Mouse (Mus musculus): ENCODE measurements around the gene Gm4216. TPM values are rescaled to one million over a fixed set of nuclear protein-coding genes. Genes with fewer than 3 reads are reported as not detected.

Gene Gm4216
- not detected for polyA plus RNA-seq (2014; fragmentation: Illumina TruSeq; extraction: RNeasy Lipid Tissue Mini Kit (QIAGEN cat#74804); ENCODE audit: low read depth, low replicate concordance)

GRCm38 (mm10) chr7:23019823-23020222 is at the start of gene Gm4216:
Gene Gm4216, minus strand, starts transcription at chr7:23019923.

GRCm38 (mm10) chr7:23067356-23067755 is 47.6 kb upstream of the Gm4216 start, which contains the start of gene Gm8720:
Gene Gm8720, minus strand, starts transcription at chr7:23067456.

GRCm38 (mm10) chr7:23055240-23055639 is 35.5 kb upstream of the Gm4216 start, which contains the start of gene Vmn1r163:
Gene Vmn1r163, plus strand, starts transcription at chr7:23055540.

GRCm38 (mm10) chr7:22984573-22984972 is 35.1 kb downstream of the Gm4216 start, which contains the start of gene Gm4214:
Gene Gm4214, minus strand, starts transcription at chr7:22984673.

Other genes starting within 250 kb of the Gm4216 start
- gene Vmn1r158, start 229.1 kb downstream of the Gm4216 start, polyA plus RNA-seq (2014; fragmentation: Illumina TruSeq; extraction: RNeasy Lipid Tissue Mini Kit (QIAGEN cat#74804); ENCODE audit: low read depth, low replicate concordance) = not detected
- gene Vmn1r159, start 176.3 kb downstream of the Gm4216 start, polyA plus RNA-seq (2014; fragmentation: Illumina TruSeq; extraction: RNeasy Lipid Tissue Mini Kit (QIAGEN cat#74804); ENCODE audit: low read depth, low replicate concordance) = not detected
- not detected for gene Vmn1r160, start 148.7 kb downstream of the Gm4216 start, polyA plus RNA-seq (2014; fragmentation: Illumina TruSeq; extraction: RNeasy Lipid Tissue Mini Kit (QIAGEN cat#74804); ENCODE audit: low read depth, low replicate concordance)
- gene Gm4214, start 35.2 kb downstream of the Gm4216 start, polyA plus RNA-seq (2014; fragmentation: Illumina TruSeq; extraction: RNeasy Lipid Tissue Mini Kit (QIAGEN cat#74804); ENCODE audit: low read depth, low replicate concordance) = not detected
- gene Vmn1r163, start 35.6 kb upstream of the Gm4216 start, polyA plus RNA-seq (2014; fragmentation: Illumina TruSeq; extraction: RNeasy Lipid Tissue Mini Kit (QIAGEN cat#74804); ENCODE audit: low read depth, low replicate concordance) = not detected
- gene Gm8720, start 47.5 kb upstream of the Gm4216 start, polyA plus RNA-seq (2014; fragmentation: Illumina TruSeq; extraction: RNeasy Lipid Tissue Mini Kit (QIAGEN cat#74804); ENCODE audit: low read depth, low replicate concordance) = not detected
- gene Gm10662, start 124.6 kb upstream of the Gm4216 start, polyA plus RNA-seq (2014; fragmentation: Illumina TruSeq; extraction: RNeasy Lipid Tissue Mini Kit (QIAGEN cat#74804); ENCODE audit: low read depth, low replicate concordance) = not detected
- not detected for gene Vmn1r165, start 197.4 kb upstream of the Gm4216 start, polyA plus RNA-seq (2014; fragmentation: Illumina TruSeq; extraction: RNeasy Lipid Tissue Mini Kit (QIAGEN cat#74804); ENCODE audit: low read depth, low replicate concordance)
- gene Vmn1r166, start 231.8 kb upstream of the Gm4216 start, polyA plus RNA-seq (2014; fragmentation: Illumina TruSeq; extraction: RNeasy Lipid Tissue Mini Kit (QIAGEN cat#74804); ENCODE audit: low read depth, low replicate concordance) = not detected